ENCODE assay signal across 11 mouse cellular contexts in the genomic region with DNA sequence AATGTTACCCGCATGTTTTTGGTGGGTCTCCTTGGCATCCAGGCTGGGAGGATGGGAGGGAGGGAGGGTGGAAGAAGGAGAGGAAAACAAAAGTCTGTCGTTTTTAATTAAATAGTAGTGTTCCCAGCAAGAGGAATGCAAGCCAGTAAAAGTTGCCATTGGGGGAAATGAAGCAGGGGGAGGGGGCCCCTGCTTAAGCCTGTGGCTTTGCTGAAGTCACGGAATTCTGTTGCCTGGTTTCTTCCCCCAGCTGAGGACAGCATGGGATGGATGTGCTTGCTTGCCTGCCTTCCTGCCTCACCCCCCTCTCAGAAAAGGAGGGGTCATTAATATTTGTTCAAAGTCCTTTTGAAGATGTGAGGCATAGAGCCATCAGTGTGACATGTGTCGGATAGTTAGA. TPM values are rescaled to one million over a fixed set of nuclear protein-coding genes. Genes with fewer than 3 reads are reported as not detected.
A peak's percentile ranks its signal among the peaks of the same experiment; 100 is the strongest.
DNase-seq lines count a peak whose midpoint lies in the region; ATAC-seq and TF ChIP-seq lines count a peak whose summit lies in the region.
"Had no signal": no experiment of that assay in that cellular context is flagged by ENCODE, and none has a peak within 500 bp of the region (broad histone marks: within the 10 kb centered on the region; RNA-seq: fewer than 3 reads in every experiment).

No protein-coding gene starts in this region.

- peaks cover 3% of the 10 kb centered on the region; the same call in 1 of the 2 replicates for H3K27me3 ChIP-seq in lung, embryonic 14.5 days (ENCODE audit: insufficient read depth, low read length)
- H3K27me3 ChIP-seq in forebrain, embryonic 11.5 days (ENCODE audit: control insufficient read depth, insufficient read depth, low read length), result peaks cover 8% of the 10 kb centered on the region; the same call in 1 of the 2 replicates
- peaks cover 5% of the 10 kb centered on the region; the same call in 1 of the 2 replicates for H3K27me3 ChIP-seq in intestine, embryonic 16.5 days (replicated peaks; ENCODE audit: control insufficient read depth, insufficient read depth, low read length)
- no peaks in the 10 kb centered on the region for H3K27me3 ChIP-seq in neural tube, embryonic 14.5 days (ENCODE audit: control insufficient read depth, insufficient read depth, low read length)

- no peak for ATAC-seq in lung, embryonic 14.5 days (ENCODE audit: insufficient read depth)
- ATAC-seq in forebrain, embryonic 11.5 days (replicated peaks; ENCODE audit: low FRiP score), result no peak
- no peak for ATAC-seq in intestine, embryonic 16.5 days
- no peak for ATAC-seq in neural tube, embryonic 14.5 days (ENCODE audit: low read depth)
- ATAC-seq: activated CD4-positive, CD25-positive, alpha-beta regulatory T cell, adult 4 months had no signal

- 21% methylated on average over 4 of the region's 4 CpGs for WGBS in lung, embryonic 14.5 days
- WGBS in forebrain, embryonic 11.5 days, result 14% methylated on average over 4 of the region's 4 CpGs
- 31% methylated on average over 4 of the region's 4 CpGs for WGBS in intestine, embryonic 16.5 days
- 26% methylated on average over 4 of the region's 4 CpGs for WGBS in neural tube, embryonic 14.5 days

- peak overlapping the region; percentile 93 for H3K4me2 ChIP-seq in lung, embryonic 14.5 days
- H3K4me2 ChIP-seq in forebrain, embryonic 11.5 days (ENCODE audit: low read depth, low read length, severe bottlenecking), result peak overlapping the region; percentile 97; the same call in 1 of the 2 replicates
- 0 out of 2 replicates have a peak overlapping the region, but pooled peaks have one; percentile 1 for H3K4me2 ChIP-seq in intestine, embryonic 16.5 days (ENCODE audit: low read depth, low read length)
- H3K4me2 ChIP-seq in neural tube, embryonic 14.5 days (ENCODE audit: low read depth, low read length), result peak overlapping the region; percentile 26

- no peaks in the 10 kb centered on the region for H3K9me3 ChIP-seq in lung, embryonic 14.5 days (ENCODE audit: low read depth, low read length)
- no peaks in the 10 kb centered on the region for H3K9me3 ChIP-seq in forebrain, embryonic 11.5 days (ENCODE audit: control insufficient read depth, low read length)
- H3K9me3 ChIP-seq in intestine, embryonic 16.5 days (ENCODE audit: control insufficient read depth, low read length), result no peaks in the 10 kb centered on the region
- H3K9me3 ChIP-seq in neural tube, embryonic 14.5 days (ENCODE audit: control insufficient read depth, low read length), result no peaks in the 10 kb centered on the region

- H3K4me1 ChIP-seq in lung, embryonic 14.5 days (ENCODE audit: insufficient read depth), result peaks cover 18% of the 10 kb centered on the region
- H3K4me1 ChIP-seq in forebrain, embryonic 11.5 days (replicated peaks; ENCODE audit: control insufficient read depth, insufficient read depth, low read length), result peaks cover 19% of the 10 kb centered on the region
- H3K4me1 ChIP-seq in intestine, embryonic 16.5 days (ENCODE audit: control insufficient read depth, insufficient read depth, low read length), result peaks cover 19% of the 10 kb centered on the region; the same call in 1 of the 2 replicates
- peaks cover 15% of the 10 kb centered on the region; the same call in 1 of the 2 replicates for H3K4me1 ChIP-seq in neural tube, embryonic 14.5 days (ENCODE audit: control insufficient read depth, insufficient read depth, low read length)

- DNase-seq in lung, embryonic 14.5 days, result no peak
- no peak for DNase-seq in lung, adult 18-20 months
- DNase-seq in forebrain, embryonic 11.5 days (ENCODE audit: low spot score), result no peak
- DNase-seq in thymus, postnatal 10 days (ENCODE audit: low spot score in 2 of 2), result no peak
- DNase-seq in adrenal gland, postnatal 4 days (ENCODE audit: low spot score in 2 of 2), result no peak
- DNase-seq in right cerebral cortex, adult 2 months (ENCODE audit: low spot score in 2 of 2), result no peak
- DNase-seq: cerebellum, adult 2 months; gastrocnemius, postnatal 25 days had no signal

- no peak overlapping the region for H3K4me3 ChIP-seq in lung, embryonic 14.5 days (ENCODE audit: low read depth, low read length)
- no peak overlapping the region for H3K4me3 ChIP-seq in forebrain, embryonic 11.5 days (ENCODE audit: low read depth, low read length)
- H3K4me3 ChIP-seq in intestine, embryonic 16.5 days (ENCODE audit: low read length), result no peak overlapping the region
- H3K4me3 ChIP-seq in neural tube, embryonic 14.5 days (ENCODE audit: low read depth, low read length), result no peak overlapping the region

- H3K27ac ChIP-seq in lung, embryonic 14.5 days (ENCODE audit: low read depth), result no peak overlapping the region
- no peak overlapping the region for H3K27ac ChIP-seq in forebrain, embryonic 11.5 days (ENCODE audit: low read depth, low read length)
- H3K27ac ChIP-seq in intestine, embryonic 16.5 days (ENCODE audit: low read length), result no peak overlapping the region
- no peak overlapping the region for H3K27ac ChIP-seq in neural tube, embryonic 14.5 days (ENCODE audit: low read depth, low read length)

- TF ChIP-seq CTCF in lung, embryonic 14.5 days (IDR thresholded peaks at IDR 0.05; ENCODE audit: low read depth), result no peak

- H3K36me3 ChIP-seq in lung, embryonic 14.5 days (ENCODE audit: insufficient read depth), result peaks cover 32% of the 10 kb centered on the region
- H3K36me3 ChIP-seq in forebrain, embryonic 11.5 days (ENCODE audit: control insufficient read depth, insufficient read depth, low read length), result no peaks in the 10 kb centered on the region
- no peaks in the 10 kb centered on the region for H3K36me3 ChIP-seq in intestine, embryonic 16.5 days (ENCODE audit: control insufficient read depth, insufficient read depth, low read length)
- no peaks in the 10 kb centered on the region for H3K36me3 ChIP-seq in neural tube, embryonic 14.5 days (ENCODE audit: control insufficient read depth, insufficient read depth, low read length)

- no peak overlapping the region for H3K9ac ChIP-seq in lung, embryonic 14.5 days
- H3K9ac ChIP-seq in forebrain, embryonic 11.5 days (ENCODE audit: low read length), result no peak overlapping the region
- no peak overlapping the region for H3K9ac ChIP-seq in intestine, embryonic 16.5 days (ENCODE audit: low read depth, low read length)
- no peak overlapping the region for H3K9ac ChIP-seq in neural tube, embryonic 14.5 days (replicated peaks; ENCODE audit: low read depth, low read length)

RNA-seq across cellular contexts. Expression of a gene that starts 3.0 kb away (rescaled TPM):
- polyA plus RNA-seq in lung, embryonic 14.5 days (2014; fragmentation: Nextera tagmentation; extraction: Ambion mirVana), result 53.6 and 63.4 TPM in 2 replicates
- polyA plus RNA-seq in forebrain, embryonic 11.5 days (2014; fragmentation: Nextera tagmentation; extraction: Ambion mirVana), result 63.0 and 71.5 TPM in 2 replicates
- polyA plus RNA-seq in intestine, embryonic 16.5 days (2015; fragmentation: Nextera tagmentation; extraction: Ambion mirVana), result 27.8 and 28.4 TPM in 2 replicates
- polyA plus RNA-seq in neural tube, embryonic 14.5 days (2014; fragmentation: Nextera tagmentation; extraction: Ambion mirVana), result 29.9 and 38.4 TPM in 2 replicates
- 10 to 100 TPM; 47.8 to 54.3 TPM for total RNA-seq in adrenal gland, postnatal 4 days (2021)
- polyA plus RNA-seq: activated CD4-positive, CD25-positive, alpha-beta regulatory T cell, adult 4 months had no signal

Comparison
In these comparisons a context has a peak if more than half of its experiments do, and no peak if none do; other contexts are left out.
1. H3K4me2 ChIP-seq: peak in every context shown above with its lines; median percentile 97 in forebrain, embryonic 11.5 days; 93 in lung, embryonic 14.5 days; 26 in neural tube, embryonic 14.5 days; 1 in intestine, embryonic 16.5 days.